Mouse (Mus musculus): ENCODE data around the gene Sptbn1.

The Sptbn1 gene

GRCm38 (mm10) chr11:30267892-30268647 is at the start of gene Sptbn1:
Gene Sptbn1 (minus strand): TSS chr11:30268175.
- in situ Hi-C loops (cut with MboI; ENCODE audit: low sequenced_read_pairs), result no loop called here

- in situ Hi-C loops (cut with MboI; ENCODE audit: low sequenced_read_pairs), result no loop called here
Observed at GRCm38 (mm10) chr11:30294279-30294678, 26.3 kb upstream of the Sptbn1 start.

GRCm38 (mm10) chr11:30292221-30293160 is 24.5 kb upstream of the Sptbn1 start:
- in situ Hi-C loops (cut with MboI; ENCODE audit: low sequenced_read_pairs), result no loop called here

- in situ Hi-C loops (cut with MboI; ENCODE audit: low sequenced_read_pairs), result no loop called here
Observed at GRCm38 (mm10) chr11:30291155-30291554, 23.2 kb upstream of the Sptbn1 start.

- in situ Hi-C loops (cut with MboI; ENCODE audit: low sequenced_read_pairs), result no loop called here
Observed at GRCm38 (mm10) chr11:30289470-30290431, 21.8 kb upstream of the Sptbn1 start.

GRCm38 (mm10) chr11:30288075-30288474 is 20.1 kb upstream of the Sptbn1 start:
- in situ Hi-C loops (cut with MboI; ENCODE audit: low sequenced_read_pairs), result no loop called here

- in situ Hi-C loops (cut with MboI; ENCODE audit: low sequenced_read_pairs), result no loop called here
Observed at GRCm38 (mm10) chr11:30283710-30284109, 15.7 kb upstream of the Sptbn1 start.

- in situ Hi-C loops (cut with MboI; ENCODE audit: low sequenced_read_pairs), result no loop called here
Observed at GRCm38 (mm10) chr11:30281096-30281495, 13.1 kb upstream of the Sptbn1 start.

GRCm38 (mm10) chr11:30279278-30279677 is 11.3 kb upstream of the Sptbn1 start:
- in situ Hi-C loops (cut with MboI; ENCODE audit: low sequenced_read_pairs), result no loop called here

- in situ Hi-C loops (cut with MboI; ENCODE audit: low sequenced_read_pairs), result no loop called here
Observed at GRCm38 (mm10) chr11:30275436-30276031, 7.6 kb upstream of the Sptbn1 start.

GRCm38 (mm10) chr11:30269524-30269923 is 1.5 kb upstream of the Sptbn1 start:
- in situ Hi-C loops (cut with MboI; ENCODE audit: low sequenced_read_pairs), result no loop called here

GRCm38 (mm10) chr11:30268648-30269375 is 837 bp upstream of the Sptbn1 start:
- in situ Hi-C loops (cut with MboI; ENCODE audit: low sequenced_read_pairs), result no loop called here

GRCm38 (mm10) chr11:30267036-30267891 is 711 bp downstream of the Sptbn1 start:
- in situ Hi-C loops (cut with MboI; ENCODE audit: low sequenced_read_pairs), result no loop called here

GRCm38 (mm10) chr11:30266691-30267035 is 1.3 kb downstream of the Sptbn1 start:
- in situ Hi-C loops (cut with MboI; ENCODE audit: low sequenced_read_pairs), result no loop called here

GRCm38 (mm10) chr11:30265666-30266065 is 2.3 kb downstream of the Sptbn1 start:
- in situ Hi-C loops (cut with MboI; ENCODE audit: low sequenced_read_pairs), result no loop called here

- in situ Hi-C loops (cut with MboI; ENCODE audit: low sequenced_read_pairs), result no loop called here
Observed at GRCm38 (mm10) chr11:30263627-30264026, 4.3 kb downstream of the Sptbn1 start.

- in situ Hi-C loops (cut with MboI; ENCODE audit: low sequenced_read_pairs), result no loop called here
Observed at GRCm38 (mm10) chr11:30258739-30259350, 9.1 kb downstream of the Sptbn1 start.

GRCm38 (mm10) chr11:30257812-30258211 is 10.2 kb downstream of the Sptbn1 start:
- in situ Hi-C loops (cut with MboI; ENCODE audit: low sequenced_read_pairs), result no loop called here
